In the genomic region with DNA sequence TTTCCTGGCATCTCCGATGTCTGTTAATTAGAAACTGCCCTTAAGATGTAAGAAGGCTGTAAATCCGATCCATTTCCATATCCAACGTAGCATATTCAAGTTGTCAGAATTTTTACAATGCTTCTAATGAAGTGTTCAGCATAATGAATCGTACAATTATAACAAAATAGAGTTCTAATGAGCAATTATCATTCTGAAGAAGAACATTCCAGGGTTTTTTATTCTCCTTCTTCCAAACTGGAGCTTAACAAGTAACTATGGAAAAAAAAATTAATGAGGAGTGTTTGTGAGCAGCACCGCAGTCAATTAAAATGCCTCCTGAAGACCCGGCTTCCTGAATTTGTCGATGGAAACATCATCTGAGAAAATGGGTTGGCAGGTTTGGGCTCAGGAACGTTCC, we compare ENCODE assay signal across 26 mouse cellular contexts.
DNase-seq lines count a peak whose midpoint lies in the region; ATAC-seq and TF ChIP-seq lines count a peak whose summit lies in the region.
"Had no signal": no experiment of that assay in that cellular context is flagged by ENCODE, and none has a peak within 500 bp of the region (broad histone marks: within the 10 kb centered on the region; RNA-seq: fewer than 3 reads in every experiment).

No protein-coding gene starts in this region.

- no peak for TF ChIP-seq CTCF in stomach, postnatal 0 days (IDR thresholded peaks at IDR 0.05; ENCODE audit: low read depth)

- H3K27ac ChIP-seq in forebrain, embryonic 12.5 days, result peak overlapping the region; percentile 63; the same call in 1 of the 2 replicates
- H3K27ac ChIP-seq in forebrain, embryonic 15.5 days (replicated peaks), result peak overlapping the region; percentile 67
- H3K27ac ChIP-seq in midbrain, embryonic 14.5 days (replicated peaks; ENCODE audit: low read depth, low read length), result no peak overlapping the region
- no peak overlapping the region for H3K27ac ChIP-seq in midbrain, embryonic 16.5 days (ENCODE audit: low read length)
- H3K27ac ChIP-seq in stomach, postnatal 0 days (replicated peaks), result no peak overlapping the region
- H3K27ac ChIP-seq: embryonic facial prominence, embryonic 10.5 days; embryonic facial prominence, embryonic 13.5 days; heart, embryonic 13.5 days; hindbrain, embryonic 15.5 days had no signal

- H3K9me3 ChIP-seq in forebrain, embryonic 12.5 days, result no peaks in the 10 kb centered on the region
- no peaks in the 10 kb centered on the region for H3K9me3 ChIP-seq in forebrain, embryonic 15.5 days
- H3K9me3 ChIP-seq in midbrain, embryonic 14.5 days (ENCODE audit: control insufficient read depth, low read length), result no peaks in the 10 kb centered on the region
- H3K9me3 ChIP-seq in midbrain, embryonic 16.5 days (replicated peaks; ENCODE audit: control insufficient read depth, low read length, poor library complexity, severe bottlenecking), result no peaks in the 10 kb centered on the region
- H3K9me3 ChIP-seq in stomach, postnatal 0 days (ENCODE audit: control insufficient read depth, low read length), result no peaks in the 10 kb centered on the region
- H3K9me3 ChIP-seq: embryonic facial prominence, embryonic 10.5 days; embryonic facial prominence, embryonic 13.5 days; heart, embryonic 13.5 days; hindbrain, embryonic 15.5 days had no signal

- peak; percentile 66 for DNase-seq in retina, embryonic 14.5 days (ENCODE audit: low spot score)
- DNase-seq in retina, postnatal 1 day, result no peak
- DNase-seq in retina, postnatal 7 days (ENCODE audit: low read depth, low spot score), result peak; percentile 6
- DNase-seq in midbrain, embryonic 14.5 days, result no peak
- DNase-seq in stomach, postnatal 0 days (ENCODE audit: low spot score), result no peak
- DNase-seq: adrenal gland, postnatal 10 days; adrenal gland, postnatal 36 days; cerebellum, adult 11 months; cerebellum, adult 2 months; cerebellum, adult 9-11 months; cerebellum, postnatal 36 days; embryo, embryonic 11 days; gastrocnemius, postnatal 25 days; heart, adult 18-20 months; heart, postnatal 14 days; heart, postnatal 4 days had no signal

- WGBS in forebrain, embryonic 12.5 days, result 28% methylated on average over 8 of the region's 8 CpGs
- 15% methylated on average over 8 of the region's 8 CpGs for WGBS in forebrain, embryonic 15.5 days
- 87% methylated on average over 8 of the region's 8 CpGs for WGBS in midbrain, embryonic 14.5 days
- whole genome bisulfite sequencing in midbrain, embryonic 16.5 days, result 63% methylated on average over 8 of the region's 8 CpGs
- WGBS in stomach, postnatal 0 days, result 78% methylated on average over 8 of the region's 8 CpGs

- ATAC-seq in forebrain, embryonic 12.5 days (ENCODE audit: low FRiP score), result peak; percentile 41; the same call in 1 of the 2 replicates
- ATAC-seq in forebrain, embryonic 15.5 days (replicated peaks), result no peak
- no peak for ATAC-seq in midbrain, embryonic 14.5 days (ENCODE audit: low FRiP score, low TSS enrichment)
- no peak for ATAC-seq in midbrain, embryonic 16.5 days
- no peak for ATAC-seq in stomach, postnatal 0 days (ENCODE audit: low FRiP score, low TSS enrichment)
- ATAC-seq: intestine, postnatal 0 days; Patski had no signal

- no peak overlapping the region for H3K4me3 ChIP-seq in forebrain, embryonic 12.5 days (replicated peaks)
- no peak overlapping the region for H3K4me3 ChIP-seq in forebrain, embryonic 15.5 days
- H3K4me3 ChIP-seq in midbrain, embryonic 14.5 days (replicated peaks; ENCODE audit: low read depth, low read length), result no peak overlapping the region
- no peak overlapping the region for H3K4me3 ChIP-seq in midbrain, embryonic 16.5 days (ENCODE audit: low read depth, low read length)
- H3K4me3 ChIP-seq in stomach, postnatal 0 days (ENCODE audit: low read depth, low read length), result no peak overlapping the region
- H3K4me3 ChIP-seq: embryonic facial prominence, embryonic 10.5 days; embryonic facial prominence, embryonic 13.5 days; erythroblast, embryonic 14.5 days; heart, embryonic 13.5 days; hindbrain, embryonic 15.5 days had no signal

- H3K27me3 ChIP-seq in forebrain, embryonic 12.5 days, result no peaks in the 10 kb centered on the region
- H3K27me3 ChIP-seq in forebrain, embryonic 15.5 days, result no peaks in the 10 kb centered on the region
- H3K27me3 ChIP-seq in midbrain, embryonic 14.5 days (ENCODE audit: control insufficient read depth, insufficient read depth, low read length), result no peaks in the 10 kb centered on the region
- no peaks in the 10 kb centered on the region for H3K27me3 ChIP-seq in midbrain, embryonic 16.5 days (ENCODE audit: control insufficient read depth, insufficient read depth, low read depth, low read length)
- no peaks in the 10 kb centered on the region for H3K27me3 ChIP-seq in stomach, postnatal 0 days (ENCODE audit: control insufficient read depth, insufficient read depth, low read length)
- H3K27me3 ChIP-seq: embryonic facial prominence, embryonic 13.5 days; heart, embryonic 13.5 days; hindbrain, embryonic 15.5 days; Patski had no signal

- no peak for TF ChIP-seq EP300 in stomach, postnatal 0 days (optimal IDR thresholded peaks at IDR 0.05)

- H3K36me3 ChIP-seq in forebrain, embryonic 12.5 days (replicated peaks), result no peaks in the 10 kb centered on the region
- no peaks in the 10 kb centered on the region for H3K36me3 ChIP-seq in forebrain, embryonic 15.5 days
- no peaks in the 10 kb centered on the region for H3K36me3 ChIP-seq in midbrain, embryonic 14.5 days (ENCODE audit: control insufficient read depth, insufficient read depth, low read length)
- H3K36me3 ChIP-seq in midbrain, embryonic 16.5 days (ENCODE audit: control insufficient read depth, insufficient read depth, low read length), result no peaks in the 10 kb centered on the region
- no peaks in the 10 kb centered on the region for H3K36me3 ChIP-seq in stomach, postnatal 0 days (ENCODE audit: control insufficient read depth, insufficient read depth, low read length)
- H3K36me3 ChIP-seq: embryonic facial prominence, embryonic 10.5 days; embryonic facial prominence, embryonic 13.5 days; heart, embryonic 13.5 days; hindbrain, embryonic 15.5 days had no signal

- no peak overlapping the region for H3K9ac ChIP-seq in forebrain, embryonic 12.5 days
- H3K9ac ChIP-seq in forebrain, embryonic 15.5 days (replicated peaks), result no peak overlapping the region
- H3K9ac ChIP-seq in midbrain, embryonic 14.5 days (replicated peaks; ENCODE audit: low read length), result no peak overlapping the region
- H3K9ac ChIP-seq in midbrain, embryonic 16.5 days (ENCODE audit: low read depth, low read length), result no peak overlapping the region
- H3K9ac ChIP-seq in stomach, postnatal 0 days (ENCODE audit: low read length), result no peak overlapping the region
- H3K9ac ChIP-seq: embryonic facial prominence, embryonic 13.5 days; heart, embryonic 13.5 days; hindbrain, embryonic 15.5 days had no signal

- peaks cover 8% of the 10 kb centered on the region; the same call in 1 of the 2 replicates for H3K4me1 ChIP-seq in forebrain, embryonic 12.5 days
- H3K4me1 ChIP-seq in forebrain, embryonic 15.5 days, result peaks cover 16% of the 10 kb centered on the region
- H3K4me1 ChIP-seq in midbrain, embryonic 14.5 days (ENCODE audit: control insufficient read depth, insufficient read depth, low read length), result no peaks in the 10 kb centered on the region
- no peaks in the 10 kb centered on the region; the same call in 1 of the 2 replicates for H3K4me1 ChIP-seq in midbrain, embryonic 16.5 days (ENCODE audit: control insufficient read depth, insufficient read depth, low read length)
- no peaks in the 10 kb centered on the region for H3K4me1 ChIP-seq in stomach, postnatal 0 days (replicated peaks; ENCODE audit: control insufficient read depth, insufficient read depth)
- H3K4me1 ChIP-seq: heart, embryonic 13.5 days; hindbrain, embryonic 15.5 days had no signal

- no peak overlapping the region for H3K4me2 ChIP-seq in forebrain, embryonic 12.5 days
- peak overlapping the region; percentile 15; the same call in 1 of the 2 replicates for H3K4me2 ChIP-seq in forebrain, embryonic 15.5 days (replicated peaks)
- H3K4me2 ChIP-seq in midbrain, embryonic 14.5 days (ENCODE audit: low read length), result no peak overlapping the region
- H3K4me2 ChIP-seq in midbrain, embryonic 16.5 days (ENCODE audit: low read length), result no peak overlapping the region
- H3K4me2 ChIP-seq in stomach, postnatal 0 days (replicated peaks; ENCODE audit: low read depth), result no peak overlapping the region
- H3K4me2 ChIP-seq: embryonic facial prominence, embryonic 13.5 days; heart, embryonic 13.5 days; hindbrain, embryonic 15.5 days had no signal

Comparison
In these comparisons a context has a peak if more than half of its experiments do, and no peak if none do; other contexts are left out.
1. DNase-seq: peak in retina, embryonic 14.5 days (single experiment) and retina, postnatal 7 days (single experiment); none in retina, postnatal 1 day (single experiment), midbrain, embryonic 14.5 days (single experiment) and stomach, postnatal 0 days (single experiment).
2. H3K27ac ChIP-seq: peak in forebrain, embryonic 12.5 days (single experiment) and forebrain, embryonic 15.5 days (single experiment); none in midbrain, embryonic 14.5 days (single experiment), midbrain, embryonic 16.5 days (single experiment) and stomach, postnatal 0 days (single experiment).